Mouse (Mus musculus) heart, postnatal 0 days (tissue): ENCODE results near the gene Fut2. TPM values are rescaled to one million over a fixed set of nuclear protein-coding genes. Genes with fewer than 3 reads are reported as not detected.
A peak's percentile ranks its signal among the peaks of the same experiment; 100 is the strongest.

Experiments used
- ATAC-seq: fragments of 200-750 bp; cut with Nextera tagmentation; 2 replicates; pipeline ENCODE4 v1.8.0; 2017; ENCODE audit warnings: low read depth, moderate number of reproducible peaks, moderate library complexity; ENCODE audit not compliant: insufficient read depth
- DNase-seq: peaks from one replicate; pipeline ENCODE4 v3.0.0-alpha.2; 2016; ENCODE audit warnings: low spot score
- H3K27ac ChIP-seq: fragments of 300-500 bp; sonication (generic); 2 replicates; pipeline ENCODE4 v1.5.1; 2014; ENCODE audit warnings: low read depth, mild to moderate bottlenecking
- H3K27me3 ChIP-seq: fragments of 300-500 bp; sonication (generic); 2 replicates; pipeline ENCODE4 v1.6.1; 2014; ENCODE audit warnings: low read length, mixed read lengths; ENCODE audit not compliant: control insufficient read depth, insufficient read depth
- H3K36me3 ChIP-seq: fragments of 300-500 bp; sonication (generic); replicated peaks from 2 replicates; pipeline ENCODE4 v1.6.1; 2014; ENCODE audit warnings: low read length, mixed read lengths; ENCODE audit not compliant: control insufficient read depth, insufficient read depth
- H3K4me1 ChIP-seq: fragments of 300-500 bp; sonication (generic); 2 replicates; pipeline ENCODE4 v1.6.1; 2014; ENCODE audit warnings: antibody characterized with exemption; ENCODE audit not compliant: control insufficient read depth, insufficient read depth
- H3K4me2 ChIP-seq: fragments of 300-500 bp; sonication (generic); 2 replicates; pipeline ENCODE4 v1.6.1; 2014; ENCODE audit warnings: low read depth, mild to moderate bottlenecking, low read length, moderate library complexity
- H3K4me3 ChIP-seq: fragments of 300-500 bp; sonication (generic); 2 replicates; pipeline ENCODE4 v1.5.1; 2014; ENCODE audit warnings: low read depth, low read length
- H3K9ac ChIP-seq: fragments of 300-500 bp; sonication (generic); replicated peaks from 2 replicates; pipeline ENCODE4 v1.6.1; 2014; ENCODE audit warnings: low read depth, low read length, mixed read lengths
- H3K9me3 ChIP-seq: fragments of 300-500 bp; sonication (generic); replicated peaks from 2 replicates; pipeline ENCODE4 v1.6.1; 2016; ENCODE audit warnings: low read length; ENCODE audit not compliant: control insufficient read depth
- CTCF ChIP-seq: IDR thresholded peaks from 2 replicates; pipeline ENCODE4 v1.5.1; 2016; ENCODE audit warnings: antibody characterized with exemption, control low read depth, low read depth
- EP300 ChIP-seq: IDR thresholded peaks from 2 replicates; pipeline ENCODE4 v1.6.1; 2016; ENCODE audit warnings: antibody characterized with exemption, low read depth
- WGBS: fragments of 180-500 bp; shearing (Covaris S2); extraction: QIAGEN DNeasy Blood & Tissue Kit; methylation state at CpG from one replicate; pipeline ENCODE4 v1.1.7; 2014; 5-methylcytosine and 5-hydroxymethylcytosine counted together
- polyA plus RNA-seq: library from polyadenylated mRNA; unstranded; fragments of >200 nt; fragmentation: Nextera tagmentation; extraction: Ambion mirVana; gene quantifications from 2 replicates; pipeline ENCODE4 v1.2.1, GENCODE M21; 2015
- total RNA-seq: library from RNA; depleted of rRNA; stranded (reverse); fragments of >200 nt; gene quantifications from 2 replicates; pipeline ENCODE4 v1.2.3, GENCODE M21; 2014; ENCODE audit warnings: low replicate concordance

Gene Fut2
- total and polyA plus RNA-seq, 2 experiments from 2014 or later = 1.7 TPM; not detected in 1

- Histone ChIP-seq H3K27me3 (peaks cover 24% of the 10 kb centered on the region), H3K27ac (no peak overlapping the region), H3K4me1 (peaks cover 19% of the 10 kb centered on the region), H3K4me2 (no peak overlapping the region), H3K36me3 (no peaks in the 10 kb centered on the region), H3K9ac (no peak overlapping the region), H3K4me3 (no peak overlapping the region), H3K9me3 (no peaks in the 10 kb centered on the region)
- TF ChIP-seq CTCF = no peak
- DNase-seq = no peak
- WGBS = 94% methylated on average over 11 of the region's 11 CpGs
- no peak for ATAC-seq
Measured at GRCm38 (mm10) chr7:45701607-45702006, 35.4 kb upstream of the Fut2 start.

- DNase-seq = no peak
Measured at GRCm38 (mm10) chr7:45701072-45701471, 34.9 kb upstream of the Fut2 start.

DNA sequence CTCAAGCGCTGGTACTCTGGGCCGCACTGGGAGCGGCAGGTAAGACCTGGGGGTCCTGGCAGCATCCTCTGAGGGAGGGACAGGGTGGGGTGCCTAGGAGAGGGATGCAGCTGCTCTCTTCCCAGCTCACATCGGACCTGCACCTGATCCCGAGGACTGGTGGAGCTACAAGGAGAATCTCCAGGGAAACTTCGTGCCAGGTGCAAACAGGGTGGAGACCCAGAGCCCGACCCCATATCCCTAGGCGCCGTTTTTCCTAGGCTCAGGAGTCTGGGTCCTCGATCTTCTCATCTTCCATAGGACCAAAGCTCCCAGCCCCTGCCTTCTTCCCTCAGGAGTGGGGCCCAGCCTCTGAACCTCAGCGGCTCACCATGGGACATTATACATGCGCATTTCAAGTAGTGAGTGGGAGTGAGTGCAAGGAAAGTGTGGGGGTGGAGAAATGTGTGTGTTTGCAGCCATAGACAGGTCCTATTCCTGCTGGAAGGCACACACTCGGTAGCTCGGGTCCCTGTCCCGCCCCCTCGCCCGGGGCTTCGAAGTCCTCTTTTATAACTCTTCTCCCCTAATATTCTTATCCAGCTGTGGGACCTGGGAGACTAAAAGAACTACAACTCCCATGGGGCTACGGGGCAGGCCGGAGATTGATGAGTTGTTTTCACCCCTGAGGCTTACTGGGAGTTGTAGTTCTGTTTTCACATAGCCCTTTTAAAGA, 34.3 kb upstream of the Fut2 start:
- H3K36me3 ChIP-seq = no peaks in the 10 kb centered on the region
- H3K4me1 ChIP-seq = peaks cover 19% of the 10 kb centered on the region
- TF ChIP-seq CTCF = no peak
- no peak for TF ChIP-seq EP300
- H3K27me3 ChIP-seq = peaks cover 24% of the 10 kb centered on the region
- DNase-seq = peak; percentile 83
- H3K4me3 ChIP-seq = peak overlapping the region; percentile 44
- peak overlapping the region; percentile 43; the same call in 1 of the 2 replicates for H3K9ac ChIP-seq
- no peaks in the 10 kb centered on the region for H3K9me3 ChIP-seq
- no peak overlapping the region for H3K27ac ChIP-seq
- WGBS = under 1% methylated on average over 20 of the region's 20 CpGs
- peak overlapping the region; percentile 63 for H3K4me2 ChIP-seq
- ATAC-seq = no peak

More at GRCm38 (mm10) chr7:45701072-45701471, 34.9 kb upstream of the Fut2 start:
- no peaks in the 10 kb centered on the region for H3K9me3 ChIP-seq
- WGBS = 33% methylated on average over 11 of the region's 11 CpGs
- no peak for TF ChIP-seq EP300
- no peak for TF ChIP-seq CTCF
- ATAC-seq = no peak
- H3K27me3 ChIP-seq = peaks cover 24% of the 10 kb centered on the region
- H3K4me3 ChIP-seq = peak overlapping the region; percentile 20; the same call in 1 of the 2 replicates
- H3K4me2 ChIP-seq = peak overlapping the region; percentile 63
- peaks cover 19% of the 10 kb centered on the region for H3K4me1 ChIP-seq
- no peaks in the 10 kb centered on the region for H3K36me3 ChIP-seq
- H3K9ac ChIP-seq = peak overlapping the region; percentile 47; the same call in 1 of the 2 replicates
- H3K27ac ChIP-seq = no peak overlapping the region; the same call in 1 of the 2 replicates

GRCm38 (mm10) chr7:45699523-45700141, 33.4 kb upstream of the Fut2 start, which contains the start of gene Car11:
TSS of gene Car11 (plus strand) at chr7:45699843.
- TF ChIP-seq EP300 (no peak), CTCF (no peak)
- Histone ChIP-seq H3K4me2 (peak within 1 kb of the TSS; percentile 63), H3K9ac (peak within 1 kb of the TSS; percentile 43; the same call in 1 of the 2 replicates), H3K27ac (no peak within 1 kb of the TSS), H3K4me3 (peak within 1 kb of the TSS; percentile 44), H3K9me3 (no peaks in the 10 kb centered on the region), H3K27me3 (peaks cover 24% of the 10 kb centered on the region), H3K36me3 (no peaks in the 10 kb centered on the region), H3K4me1 (peaks cover 19% of the 10 kb centered on the region)
- ATAC-seq = no peak
- DNase-seq = no peak
- 3% methylated on average over 35 of the region's 36 CpGs for WGBS

DNA sequence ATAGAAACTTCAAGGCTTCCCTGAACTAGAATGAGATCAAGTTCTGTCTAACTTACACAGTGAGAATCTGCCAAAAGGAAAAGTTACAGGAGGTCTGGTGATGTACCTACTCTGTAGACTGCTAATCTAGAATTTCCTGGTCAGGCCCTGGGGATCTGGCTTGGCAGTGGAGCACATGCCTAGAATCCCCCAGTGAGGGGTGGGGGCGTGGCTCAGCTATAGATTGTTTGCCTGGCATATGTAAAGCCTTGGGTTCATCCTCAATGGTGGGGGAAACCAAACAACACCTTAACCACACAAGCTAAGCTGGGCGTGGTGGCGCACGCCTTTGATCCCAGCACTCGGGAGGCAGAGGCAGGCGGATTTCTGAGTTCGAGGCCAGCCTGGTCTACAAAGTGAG, 31.7 kb upstream of the Fut2 start:
- ATAC-seq (no peak), DNase-seq (no peak)
- Histone ChIP-seq H3K4me1 (peaks cover 11% of the 10 kb centered on the region), H3K9ac (no peak overlapping the region), H3K4me2 (no peak overlapping the region), H3K27me3 (peaks cover 24% of the 10 kb centered on the region), H3K4me3 (no peak overlapping the region), H3K27ac (no peak overlapping the region), H3K36me3 (no peaks in the 10 kb centered on the region), H3K9me3 (no peaks in the 10 kb centered on the region)
- TF ChIP-seq EP300 (no peak), CTCF (no peak)
- 70% methylated on average over 7 of the region's 7 CpGs for WGBS
